Mouse (Mus musculus) lung, adult 2 months (tissue): Measurements from ENCODE around the gene Strap.

Source experiments
- CTCF ChIP-seq: fragments of 200-500 bp; IDR thresholded peaks from 2 replicates; pipeline ENCODE4 v1.5.1; 2011; ENCODE audit warnings: mild to moderate bottlenecking, low read length, control low read depth; ENCODE audit not compliant: insufficient read depth
- POLR2A ChIP-seq: fragments of 200-500 bp; IDR thresholded peaks from 2 replicates; pipeline ENCODE4 v1.6.1; 2011; ENCODE audit warnings: low read depth, mild to moderate bottlenecking, control low read depth, low read length, borderline replicate concordance; ENCODE audit errors: extremely low read depth

DNA sequence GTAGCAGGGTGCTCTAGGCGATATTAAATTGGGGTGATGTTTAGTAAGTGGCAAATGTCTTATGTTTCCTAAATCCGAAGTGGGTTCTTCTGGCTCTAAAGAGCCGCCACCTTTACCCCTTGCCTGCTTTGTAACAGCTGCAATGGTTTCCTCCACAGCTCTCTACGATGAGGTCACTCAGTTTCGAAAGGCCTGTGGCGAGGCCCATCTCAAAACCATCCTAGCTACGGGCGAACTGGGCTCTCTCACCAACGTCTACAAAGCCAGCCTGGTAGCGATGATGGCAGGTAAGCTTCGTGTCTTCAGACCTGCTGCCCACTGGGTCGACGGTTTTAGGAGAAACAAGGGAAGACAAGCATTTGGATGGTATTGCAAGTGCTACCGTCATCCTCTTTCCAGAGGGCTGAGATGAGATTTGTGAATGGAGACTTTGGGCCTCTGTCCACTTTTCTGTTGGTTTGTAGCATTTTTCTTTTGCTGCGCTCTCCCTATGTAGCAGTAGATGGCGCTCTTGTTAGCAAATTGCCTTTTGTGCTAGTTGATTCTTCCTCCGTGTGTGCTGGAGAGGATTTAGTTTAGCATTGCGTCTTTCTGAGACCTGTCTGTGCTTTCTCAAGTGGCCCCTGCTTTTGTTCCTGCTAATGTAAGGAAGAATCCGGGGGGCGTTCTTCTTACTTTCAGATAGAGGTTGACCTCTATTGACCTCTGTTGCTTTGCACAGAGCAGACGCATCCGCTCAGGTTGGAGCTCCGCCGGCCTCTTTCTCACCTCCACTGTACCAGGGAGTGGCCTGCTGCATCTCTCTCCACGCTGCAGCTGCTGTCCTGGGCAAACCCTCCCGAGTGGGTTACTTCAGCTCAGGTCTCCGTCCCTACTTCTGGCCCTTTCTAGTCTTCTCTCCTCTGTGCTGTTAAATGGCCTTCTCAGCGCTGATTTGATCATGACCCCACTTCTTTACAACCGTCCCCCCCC lies 62.0 kb downstream of the Strap start:
- no peak for TF ChIP-seq CTCF
- no peak for TF ChIP-seq POLR2A
